Mouse (Mus musculus) liver, embryonic 13.5 days (tissue): ENCODE results near the gene Paqr4. TPM values are rescaled to one million over a fixed set of nuclear protein-coding genes. Genes with fewer than 3 reads are reported as not detected.
"Not testable (repeated sequence)": the region's sequence is repeated elsewhere in the genome, so short reads cannot be mapped to it uniquely, and the experiment has no call there.

Experiments used
- ATAC-seq: fragments of 200-750 bp; cut with Nextera tagmentation; 2 replicates; pipeline ENCODE4 v1.8.0; 2017; ENCODE audit warnings: low read depth, mild to moderate bottlenecking, moderate number of reproducible peaks, moderate library complexity
- DNase-seq: peaks from one replicate; pipeline ENCODE4 v3.0.0; 2022
- H3K27ac ChIP-seq: fragments of 300-500 bp; sonication (generic); 2 replicates; pipeline ENCODE4 v1.5.1; 2015; ENCODE audit warnings: moderate library complexity, mild to moderate bottlenecking, inconsistent platforms
- H3K27me3 ChIP-seq: fragments of 300-500 bp; sonication (generic); 2 replicates; pipeline ENCODE4 v1.6.1; 2015; ENCODE audit warnings: mild to moderate bottlenecking, inconsistent platforms
- H3K36me3 ChIP-seq: fragments of 300-500 bp; sonication (generic); 2 replicates; pipeline ENCODE4 v1.6.1; 2015; ENCODE audit warnings: mild to moderate bottlenecking, inconsistent platforms
- H3K4me1 ChIP-seq: fragments of 300-500 bp; sonication (generic); replicated peaks from 2 replicates; pipeline ENCODE4 v1.6.1; 2015; ENCODE audit warnings: inconsistent platforms
- H3K4me2 ChIP-seq: fragments of 300-500 bp; sonication (generic); 2 replicates; pipeline ENCODE4 v1.6.1; 2015; ENCODE audit warnings: inconsistent platforms, mild to moderate bottlenecking, moderate library complexity
- H3K4me3 ChIP-seq: fragments of 300-500 bp; sonication (generic); replicated peaks from 2 replicates; pipeline ENCODE4 v1.5.1; 2015; ENCODE audit warnings: mild to moderate bottlenecking, inconsistent platforms
- H3K9ac ChIP-seq: fragments of 300-500 bp; sonication (generic); 2 replicates; pipeline ENCODE4 v1.6.1; 2015; ENCODE audit warnings: mild to moderate bottlenecking, inconsistent platforms
- H3K9me3 ChIP-seq: fragments of 300-500 bp; sonication (generic); replicated peaks from 2 replicates; pipeline ENCODE4 v1.6.1; 2016; ENCODE audit warnings: inconsistent platforms
- WGBS: fragments of 180-500 bp; shearing (Covaris S2); methylation state at CpG from one replicate; pipeline ENCODE4 v1.1.7; 2015; ENCODE audit not compliant: insufficient replicate concordance; 5-methylcytosine and 5-hydroxymethylcytosine counted together
- polyA plus RNA-seq: library from polyadenylated mRNA; unstranded; fragments of >200 nt; fragmentation: Nextera tagmentation; extraction: Ambion mirVana; gene quantifications from 2 replicates; pipeline ENCODE4 v1.2.1, GENCODE M21; 2015

Gene Paqr4
- polyA plus RNA-seq, 1 experiment from 2014 or later, result 7.8 TPM

GRCm38 (mm10) chr17:23772219-23772556 lies 31.5 kb upstream of the Paqr4 start:
- H3K36me3 ChIP-seq, ATAC-seq, DNase-seq, H3K4me3 ChIP-seq, H3K9ac ChIP-seq, H3K9me3 ChIP-seq, H3K27me3 ChIP-seq, H3K27ac ChIP-seq: not testable (repeated sequence)
- Histone ChIP-seq H3K4me2 (peak overlapping the region; percentile 93; the same call in 1 of the 2 replicates), H3K4me1 (peaks cover 25% of the 10 kb centered on the region)
- WGBS, result 62% methylated on average over 2 of the region's 2 CpGs

- Histone ChIP-seq H3K27me3 (no peaks in the 10 kb centered on the region), H3K36me3 (no peaks in the 10 kb centered on the region), H3K4me3 (peak within 1 kb of the TSS; percentile 96), H3K4me1 (peaks cover 25% of the 10 kb centered on the region), H3K4me2 (peak within 1 kb of the TSS; percentile 93), H3K9ac (peak within 1 kb of the TSS; percentile 96), H3K9me3 (no peaks in the 10 kb centered on the region), H3K27ac (peak within 1 kb of the TSS; percentile 77)
- DNase-seq (peak; percentile 94), ATAC-seq (peak; percentile 97)
- WGBS, result 3% methylated on average over 57 of the region's 58 CpGs
These were observed 30.9 kb upstream of the Paqr4 start, which contains the start of gene Flywch1 for GRCm38 (mm10) chr17:23771284-23772218. Flywch1 (minus strand) TSS chr17:23771602.

GRCm38 (mm10) chr17:23770896-23771283 lies 30.2 kb upstream of the Paqr4 start:
- peak; percentile 22; the same call in 1 of the 2 replicates for ATAC-seq
- Histone ChIP-seq H3K4me2 (peak overlapping the region; percentile 93), H3K9ac (peak overlapping the region; percentile 96), H3K4me1 (peaks cover 25% of the 10 kb centered on the region), H3K27ac (peak overlapping the region; percentile 77), H3K9me3 (no peaks in the 10 kb centered on the region), H3K27me3 (no peaks in the 10 kb centered on the region), H3K36me3 (no peaks in the 10 kb centered on the region), H3K4me3 (peak overlapping the region; percentile 96)
- DNase-seq, result peak; percentile 32
- 2% methylated on average over 19 of the region's 19 CpGs for WGBS

GRCm38 (mm10) chr17:23770493-23770892 lies 29.8 kb upstream of the Paqr4 start:
- no peak for DNase-seq
- ATAC-seq, result no peak
- WGBS, result 29% methylated on average over 2 of the region's 2 CpGs
- Histone ChIP-seq H3K27ac (no peak overlapping the region), H3K36me3 (no peaks in the 10 kb centered on the region), H3K9ac (peak overlapping the region; percentile 96), H3K4me1 (peaks cover 25% of the 10 kb centered on the region), H3K4me3 (peak overlapping the region; percentile 96), H3K9me3 (no peaks in the 10 kb centered on the region), H3K27me3 (no peaks in the 10 kb centered on the region), H3K4me2 (peak overlapping the region; percentile 93)

GRCm38 (mm10) chr17:23762976-23763375 lies 22.3 kb upstream of the Paqr4 start:
- DNase-seq (no peak), ATAC-seq (no peak)
- Histone ChIP-seq H3K9me3 (no peaks in the 10 kb centered on the region), H3K27me3 (no peaks in the 10 kb centered on the region), H3K4me2 (no peak overlapping the region), H3K27ac (no peak overlapping the region), H3K4me1 (peaks cover 7% of the 10 kb centered on the region), H3K4me3 (no peak overlapping the region), H3K9ac (no peak overlapping the region), H3K36me3 (peaks cover 6% of the 10 kb centered on the region; the same call in 1 of the 2 replicates)
- 79% methylated on average over 11 of the region's 11 CpGs for WGBS

GRCm38 (mm10) chr17:23761155-23761554 lies 20.5 kb upstream of the Paqr4 start:
- H3K27ac ChIP-seq, result no peak overlapping the region
- no peak overlapping the region for H3K9ac ChIP-seq
- peaks cover 7% of the 10 kb centered on the region for H3K4me1 ChIP-seq
- H3K9me3 ChIP-seq, result no peaks in the 10 kb centered on the region
- no peak overlapping the region for H3K4me2 ChIP-seq
- H3K27me3 ChIP-seq, result no peaks in the 10 kb centered on the region
- no peak overlapping the region for H3K4me3 ChIP-seq
- peaks cover 9% of the 10 kb centered on the region for H3K36me3 ChIP-seq
- DNase-seq, result no peak
- 73% methylated on average over 3 of the region's 3 CpGs for WGBS
- no peak for ATAC-seq

- 84% methylated on average over 9 of the region's 9 CpGs for WGBS
- Histone ChIP-seq H3K9me3 (no peaks in the 10 kb centered on the region), H3K36me3 (peaks cover 14% of the 10 kb centered on the region), H3K27ac (no peak overlapping the region), H3K4me2 (no peak overlapping the region), H3K4me3 (no peak overlapping the region), H3K4me1 (peaks cover 7% of the 10 kb centered on the region), H3K27me3 (no peaks in the 10 kb centered on the region), H3K9ac (no peak overlapping the region)
- ATAC-seq (0 out of 2 replicates have a peak, but pooled peaks have one; percentile 34), DNase-seq (no peak)
These were observed 19.6 kb upstream of the Paqr4 start for GRCm38 (mm10) chr17:23760231-23760630.

- 82% methylated on average over 8 of the region's 8 CpGs for WGBS
- no peak overlapping the region for H3K4me2 ChIP-seq
- H3K4me3 ChIP-seq, result no peak overlapping the region
- no peaks in the 10 kb centered on the region for H3K27me3 ChIP-seq
- no peaks in the 10 kb centered on the region for H3K9me3 ChIP-seq
- peaks cover 7% of the 10 kb centered on the region for H3K4me1 ChIP-seq
- H3K36me3 ChIP-seq, result peaks cover 14% of the 10 kb centered on the region
- ATAC-seq (no peak), DNase-seq (no peak)
- H3K27ac ChIP-seq, result no peak overlapping the region
- no peak overlapping the region for H3K9ac ChIP-seq
These were observed 18.1 kb upstream of the Paqr4 start for GRCm38 (mm10) chr17:23758801-23759200.

GRCm38 (mm10) chr17:23757581-23757980 lies 16.9 kb upstream of the Paqr4 start:
- Histone ChIP-seq H3K9me3 (no peaks in the 10 kb centered on the region), H3K36me3 (peaks cover 16% of the 10 kb centered on the region)

GRCm38 (mm10) chr17:23755689-23756088 lies 15.0 kb upstream of the Paqr4 start:
- Histone ChIP-seq H3K4me2 (no peak overlapping the region), H3K9me3 (no peaks in the 10 kb centered on the region), H3K4me3 (no peak overlapping the region), H3K27me3 (no peaks in the 10 kb centered on the region), H3K4me1 (no peaks in the 10 kb centered on the region), H3K36me3 (peaks cover 15% of the 10 kb centered on the region), H3K27ac (peak overlapping the region; percentile 19; the same call in 1 of the 2 replicates), H3K9ac (no peak overlapping the region)
- DNase-seq (no peak), ATAC-seq (peak; percentile 52)
- 67% methylated on average over 12 of the region's 13 CpGs for WGBS

More at GRCm38 (mm10) chr17:23757581-23757980, 16.9 kb upstream of the Paqr4 start:
- no peak overlapping the region for H3K9ac ChIP-seq
- no peaks in the 10 kb centered on the region for H3K27me3 ChIP-seq
- DNase-seq, result no peak
- no peak overlapping the region for H3K4me2 ChIP-seq
- H3K27ac ChIP-seq, result no peak overlapping the region
- ATAC-seq, result no peak
- no peaks in the 10 kb centered on the region for H3K4me1 ChIP-seq
- H3K4me3 ChIP-seq, result no peak overlapping the region
- 79% methylated on average over 9 of the region's 9 CpGs for WGBS

- Histone ChIP-seq H3K27me3 (peaks cover 42% of the 10 kb centered on the region), H3K27ac (no peak overlapping the region), H3K4me2 (peak overlapping the region; percentile 38), H3K9ac (0 out of 2 replicates have a peak overlapping the region, but pooled peaks have one; percentile 2), H3K9me3 (no peaks in the 10 kb centered on the region), H3K36me3 (peaks cover 5% of the 10 kb centered on the region; the same call in 1 of the 2 replicates), H3K4me3 (peak overlapping the region; percentile 21), H3K4me1 (peaks cover 20% of the 10 kb centered on the region)
- no peak for ATAC-seq
- 64% methylated on average over 11 of the region's 11 CpGs for WGBS
- no peak for DNase-seq
These were observed 8.9 kb upstream of the Paqr4 start for GRCm38 (mm10) chr17:23749400-23750191.
